Mouse (Mus musculus): ENCODE measurements at regions not wholly inside any gene's neighbourhood (a gene's known extent, or its start where the extent isn't known, plus 50 kb on each side); places are given as distances from the start of the nearest gene placed in this dataset.

GRCm38 (mm10) chr13:51324714-51325113 lies 83.7 kb upstream of the S1pr3 start:
- DNase-seq (ENCODE audit: low spot score) = no peak
- WGBS = 89% methylated on average over 5 of the region's 5 CpGs

GRCm38 (mm10) chr13:51325298-51325697 lies 83.1 kb upstream of the S1pr3 start:
- WGBS = 64% methylated on average over 5 of the region's 5 CpGs
- Histone ChIP-seq H3K27me3 (replicated peaks; ENCODE audit: control insufficient read depth, insufficient read depth, low read length) (no peaks in the 10 kb centered on the region), H3K27ac (ENCODE audit: low read depth, low read length) (no peak overlapping the region), H3K4me3 (ENCODE audit: low read depth, low read length) (no peak overlapping the region), H3K36me3 (ENCODE audit: control insufficient read depth, insufficient read depth, low read length) (no peaks in the 10 kb centered on the region), H3K4me2 (ENCODE audit: low read length) (no peak overlapping the region), H3K9me3 (replicated peaks; ENCODE audit: control insufficient read depth, low read length) (no peaks in the 10 kb centered on the region), H3K9ac (ENCODE audit: low read length) (no peak overlapping the region), H3K4me1 (ENCODE audit: control insufficient read depth, insufficient read depth, low read length) (no peaks in the 10 kb centered on the region)
- no peak for ATAC-seq
- no peak for DNase-seq (ENCODE audit: low spot score)

More at GRCm38 (mm10) chr13:51324714-51325113, 83.7 kb upstream of the S1pr3 start:
- Histone ChIP-seq H3K27ac (ENCODE audit: low read depth, low read length) (no peak overlapping the region), H3K36me3 (ENCODE audit: control insufficient read depth, insufficient read depth, low read length) (no peaks in the 10 kb centered on the region), H3K4me1 (ENCODE audit: control insufficient read depth, insufficient read depth, low read length) (no peaks in the 10 kb centered on the region), H3K4me3 (ENCODE audit: low read depth, low read length) (no peak overlapping the region), H3K9ac (ENCODE audit: low read length) (no peak overlapping the region), H3K4me2 (ENCODE audit: low read length) (no peak overlapping the region), H3K9me3 (replicated peaks; ENCODE audit: control insufficient read depth, low read length) (no peaks in the 10 kb centered on the region), H3K27me3 (replicated peaks; ENCODE audit: control insufficient read depth, insufficient read depth, low read length) (no peaks in the 10 kb centered on the region)
- no peak for ATAC-seq

- Histone ChIP-seq H3K4me2 (ENCODE audit: low read length) (no peak overlapping the region), H3K4me3 (ENCODE audit: low read depth, low read length) (no peak overlapping the region), H3K27ac (ENCODE audit: low read depth, low read length) (no peak overlapping the region), H3K9ac (ENCODE audit: low read length) (no peak overlapping the region), H3K4me1 (ENCODE audit: control insufficient read depth, insufficient read depth, low read length) (no peaks in the 10 kb centered on the region), H3K9me3 (replicated peaks; ENCODE audit: control insufficient read depth, low read length) (no peaks in the 10 kb centered on the region), H3K36me3 (ENCODE audit: control insufficient read depth, insufficient read depth, low read length) (no peaks in the 10 kb centered on the region), H3K27me3 (replicated peaks; ENCODE audit: control insufficient read depth, insufficient read depth, low read length) (no peaks in the 10 kb centered on the region)
- no peak for ATAC-seq
- WGBS = 73% methylated on average over 5 of the region's 5 CpGs
- DNase-seq (ENCODE audit: low spot score) = no peak
Observed at GRCm38 (mm10) chr13:51326128-51326527, 82.3 kb upstream of the S1pr3 start.

GRCm38 (mm10) chr13:51328131-51328970 lies 80.1 kb upstream of the S1pr3 start:
- Histone ChIP-seq H3K9ac (ENCODE audit: low read length) (no peak overlapping the region), H3K4me1 (ENCODE audit: control insufficient read depth, insufficient read depth, low read length) (no peaks in the 10 kb centered on the region), H3K9me3 (replicated peaks; ENCODE audit: control insufficient read depth, low read length) (no peaks in the 10 kb centered on the region), H3K27me3 (replicated peaks; ENCODE audit: control insufficient read depth, insufficient read depth, low read length) (no peaks in the 10 kb centered on the region), H3K36me3 (ENCODE audit: control insufficient read depth, insufficient read depth, low read length) (no peaks in the 10 kb centered on the region), H3K27ac (ENCODE audit: low read depth, low read length) (no peak overlapping the region), H3K4me2 (ENCODE audit: low read length) (no peak overlapping the region), H3K4me3 (ENCODE audit: low read depth, low read length) (no peak overlapping the region)
- ATAC-seq = no peak
- WGBS = 66% methylated on average over 15 of the region's 15 CpGs
- DNase-seq (ENCODE audit: low spot score) = peak; percentile 9

GRCm38 (mm10) chr13:51328971-51329346 lies 79.5 kb upstream of the S1pr3 start:
- no peaks in the 10 kb centered on the region for H3K9me3 ChIP-seq (replicated peaks; ENCODE audit: control insufficient read depth, low read length)
- no peaks in the 10 kb centered on the region for H3K4me1 ChIP-seq (ENCODE audit: control insufficient read depth, insufficient read depth, low read length)
- no peaks in the 10 kb centered on the region for H3K36me3 ChIP-seq (ENCODE audit: control insufficient read depth, insufficient read depth, low read length)
- ATAC-seq (peak; percentile 15; the same call in 1 of the 2 replicates), DNase-seq (ENCODE audit: low spot score) (no peak)
- H3K4me2 ChIP-seq (ENCODE audit: low read length) = no peak overlapping the region
- no peak overlapping the region for H3K9ac ChIP-seq (ENCODE audit: low read length)
- 36% methylated on average over 8 of the region's 8 CpGs for WGBS
- no peaks in the 10 kb centered on the region for H3K27me3 ChIP-seq (replicated peaks; ENCODE audit: control insufficient read depth, insufficient read depth, low read length)
- no peak overlapping the region for H3K27ac ChIP-seq (ENCODE audit: low read depth, low read length)
- no peak overlapping the region for H3K4me3 ChIP-seq (ENCODE audit: low read depth, low read length)

GRCm38 (mm10) chr13:51329717-51330116 lies 78.7 kb upstream of the S1pr3 start:
- no peaks in the 10 kb centered on the region for H3K27me3 ChIP-seq (replicated peaks; ENCODE audit: control insufficient read depth, insufficient read depth, low read length)
- ATAC-seq (no peak), DNase-seq (ENCODE audit: low spot score) (no peak)
- no peaks in the 10 kb centered on the region for H3K9me3 ChIP-seq (replicated peaks; ENCODE audit: control insufficient read depth, low read length)
- no peak overlapping the region for H3K4me2 ChIP-seq (ENCODE audit: low read length)
- no peaks in the 10 kb centered on the region for H3K4me1 ChIP-seq (ENCODE audit: control insufficient read depth, insufficient read depth, low read length)
- H3K4me3 ChIP-seq (ENCODE audit: low read depth, low read length) = no peak overlapping the region
- H3K9ac ChIP-seq (ENCODE audit: low read length) = no peak overlapping the region
- H3K36me3 ChIP-seq (ENCODE audit: control insufficient read depth, insufficient read depth, low read length) = no peaks in the 10 kb centered on the region
- no peak overlapping the region for H3K27ac ChIP-seq (ENCODE audit: low read depth, low read length)

- H3K9ac ChIP-seq (ENCODE audit: low read length) = no peak overlapping the region
- no peak for DNase-seq (ENCODE audit: low spot score)
- H3K27ac ChIP-seq (ENCODE audit: low read depth, low read length) = no peak overlapping the region
- no peak overlapping the region for H3K4me3 ChIP-seq (ENCODE audit: low read depth, low read length)
- no peaks in the 10 kb centered on the region for H3K9me3 ChIP-seq (replicated peaks; ENCODE audit: control insufficient read depth, low read length)
- H3K4me1 ChIP-seq (ENCODE audit: control insufficient read depth, insufficient read depth, low read length) = no peaks in the 10 kb centered on the region
- H3K4me2 ChIP-seq (ENCODE audit: low read length) = no peak overlapping the region
- no peaks in the 10 kb centered on the region for H3K27me3 ChIP-seq (replicated peaks; ENCODE audit: control insufficient read depth, insufficient read depth, low read length)
- WGBS = 85% methylated on average over 7 of the region's 7 CpGs
- no peak for ATAC-seq
- no peaks in the 10 kb centered on the region for H3K36me3 ChIP-seq (ENCODE audit: control insufficient read depth, insufficient read depth, low read length)
Observed at GRCm38 (mm10) chr13:51332271-51332670, 76.2 kb upstream of the S1pr3 start.

- no peak overlapping the region for H3K4me3 ChIP-seq (ENCODE audit: low read depth, low read length)
- 95% methylated on average over 5 of the region's 5 CpGs for WGBS
- no peaks in the 10 kb centered on the region for H3K27me3 ChIP-seq (replicated peaks; ENCODE audit: control insufficient read depth, insufficient read depth, low read length)
- H3K36me3 ChIP-seq (ENCODE audit: control insufficient read depth, insufficient read depth, low read length) = no peaks in the 10 kb centered on the region
- H3K4me1 ChIP-seq (ENCODE audit: control insufficient read depth, insufficient read depth, low read length) = no peaks in the 10 kb centered on the region
- no peak overlapping the region for H3K27ac ChIP-seq (ENCODE audit: low read depth, low read length)
- DNase-seq (ENCODE audit: low spot score) = no peak
- no peak overlapping the region for H3K9ac ChIP-seq (ENCODE audit: low read length)
- ATAC-seq = no peak
- no peak overlapping the region for H3K4me2 ChIP-seq (ENCODE audit: low read length)
- no peaks in the 10 kb centered on the region for H3K9me3 ChIP-seq (replicated peaks; ENCODE audit: control insufficient read depth, low read length)
Observed at GRCm38 (mm10) chr13:51333481-51333880, 75.0 kb upstream of the S1pr3 start.

GRCm38 (mm10) chr13:51336726-51337125 lies 71.7 kb upstream of the S1pr3 start:
- Histone ChIP-seq H3K4me1 (ENCODE audit: control insufficient read depth, insufficient read depth, low read length) (no peaks in the 10 kb centered on the region), H3K4me3 (ENCODE audit: low read depth, low read length) (no peak overlapping the region), H3K9ac (ENCODE audit: low read length) (no peak overlapping the region), H3K9me3 (replicated peaks; ENCODE audit: control insufficient read depth, low read length) (no peaks in the 10 kb centered on the region), H3K27ac (ENCODE audit: low read depth, low read length) (no peak overlapping the region), H3K27me3 (replicated peaks; ENCODE audit: control insufficient read depth, insufficient read depth, low read length) (no peaks in the 10 kb centered on the region), H3K4me2 (ENCODE audit: low read length) (no peak overlapping the region), H3K36me3 (ENCODE audit: control insufficient read depth, insufficient read depth, low read length) (no peaks in the 10 kb centered on the region)
- ATAC-seq = no peak
- no peak for DNase-seq (ENCODE audit: low spot score)
- 79% methylated on average over 5 of the region's 5 CpGs for WGBS
